Mouse (Mus musculus): Measurements from ENCODE around the gene Edrf1.
"Not testable (repeated sequence)": the region's sequence is repeated elsewhere in the genome, so short reads cannot be mapped to it uniquely, and the experiment has no call there.

Gene Edrf1

DNA sequence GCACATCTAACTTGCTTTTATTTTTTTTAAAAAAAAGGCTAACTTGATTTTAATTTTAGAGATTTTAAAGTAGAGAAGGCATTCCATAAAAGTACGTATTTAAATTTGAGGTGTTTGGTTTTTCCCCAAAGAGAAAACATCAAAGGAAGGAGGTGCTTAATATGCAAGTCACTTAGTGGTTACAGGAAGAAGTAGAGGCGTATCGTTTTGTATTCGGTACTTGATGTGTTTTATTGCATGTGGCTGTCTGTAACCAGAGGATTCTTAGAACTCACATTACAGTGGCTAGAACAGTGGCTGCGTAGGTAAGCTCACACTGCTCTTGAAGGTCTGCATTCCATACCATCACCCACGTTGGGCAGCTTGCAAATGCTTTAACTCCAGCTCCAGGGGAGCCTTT is 8.4 kb downstream of the Edrf1 start:
- DNase-seq (ENCODE audit: low spot score in 2 of 2) = no peak

DNA sequence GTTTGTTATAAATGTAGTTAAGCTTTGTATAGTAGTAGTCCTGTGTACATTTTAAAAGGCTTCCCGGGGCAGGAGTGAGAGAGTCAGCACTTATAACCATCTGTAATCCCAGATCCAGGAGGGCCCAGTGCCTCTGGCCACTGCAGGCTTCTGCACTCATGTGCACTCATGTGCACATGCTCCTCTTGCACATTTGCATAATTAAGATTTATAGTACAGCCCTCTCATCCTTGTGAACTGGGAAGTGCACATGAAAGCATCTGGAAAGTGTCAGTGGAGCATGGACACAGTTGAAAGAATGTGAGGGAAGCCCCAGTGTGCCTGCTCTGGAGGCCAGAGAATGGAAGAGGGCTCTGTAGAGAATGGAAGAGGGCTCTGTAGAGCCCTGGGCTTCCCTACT is 25.1 kb downstream of the Edrf1 start:
- DNase-seq (ENCODE audit: low spot score in 2 of 2) = no peak

DNA sequence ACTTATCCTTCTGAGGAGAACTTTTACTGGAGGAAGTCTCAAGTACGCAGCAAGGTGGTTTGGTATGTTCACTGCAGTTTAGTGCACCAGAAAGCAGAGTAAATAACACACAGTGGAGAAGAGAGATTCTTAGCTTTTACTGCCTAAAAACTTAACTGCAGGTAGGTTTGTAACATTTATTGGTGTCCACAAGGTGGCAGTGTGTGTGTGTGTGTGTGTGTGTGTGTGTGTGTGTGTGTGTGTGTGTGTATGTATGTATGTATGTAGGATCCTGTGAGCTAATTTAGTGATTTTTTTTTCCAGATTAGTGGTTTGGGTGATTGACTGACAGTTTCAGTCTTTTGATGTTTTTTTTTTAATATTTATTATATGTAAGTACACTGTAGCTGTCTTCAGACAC is 31.7 kb downstream of the Edrf1 start:
- DNase-seq (ENCODE audit: low spot score in 2 of 2) = no peak

DNA sequence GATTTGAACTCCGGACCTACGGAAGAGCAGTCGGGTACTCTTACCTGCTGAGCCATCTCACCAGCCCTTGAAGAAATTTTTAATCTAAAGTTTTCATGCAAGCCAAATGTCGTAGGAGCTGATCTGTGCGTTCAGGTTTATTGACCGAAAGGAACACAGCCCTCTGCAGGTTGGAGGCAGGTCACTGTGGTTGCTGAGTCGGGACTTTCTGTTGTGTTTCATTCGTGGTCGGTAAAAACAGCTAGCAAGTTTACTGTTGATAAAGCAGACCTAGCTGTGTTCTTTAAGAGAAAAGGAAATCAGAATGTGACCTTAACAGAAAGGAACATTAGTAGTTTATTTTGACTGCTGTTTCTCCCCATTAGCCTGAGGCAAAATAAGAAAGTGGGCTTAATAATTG is 32.6 kb downstream of the Edrf1 start:
- no peak for DNase-seq (ENCODE audit: low spot score in 2 of 2)

DNA sequence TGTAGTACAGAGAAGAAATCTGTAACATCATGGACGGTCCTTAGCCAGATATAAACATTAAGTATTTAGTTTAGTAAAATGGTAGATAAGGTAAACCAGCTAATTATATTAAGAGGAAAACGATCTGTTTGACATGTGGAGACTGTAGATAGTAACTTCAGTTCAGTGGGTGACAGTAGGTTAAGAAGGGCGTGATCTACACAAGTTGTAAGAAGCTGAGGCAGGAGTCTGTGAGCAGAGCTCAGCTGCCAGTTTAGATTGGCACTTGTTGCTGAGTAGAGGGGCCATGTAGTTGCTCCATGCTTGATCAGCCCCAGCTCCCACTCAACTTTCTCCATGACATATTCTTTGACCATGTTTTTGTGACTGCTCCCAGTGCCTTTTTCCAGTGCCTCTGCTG is 33.5 kb downstream of the Edrf1 start:
- DNase-seq (ENCODE audit: low spot score in 2 of 2) = no peak

DNA sequence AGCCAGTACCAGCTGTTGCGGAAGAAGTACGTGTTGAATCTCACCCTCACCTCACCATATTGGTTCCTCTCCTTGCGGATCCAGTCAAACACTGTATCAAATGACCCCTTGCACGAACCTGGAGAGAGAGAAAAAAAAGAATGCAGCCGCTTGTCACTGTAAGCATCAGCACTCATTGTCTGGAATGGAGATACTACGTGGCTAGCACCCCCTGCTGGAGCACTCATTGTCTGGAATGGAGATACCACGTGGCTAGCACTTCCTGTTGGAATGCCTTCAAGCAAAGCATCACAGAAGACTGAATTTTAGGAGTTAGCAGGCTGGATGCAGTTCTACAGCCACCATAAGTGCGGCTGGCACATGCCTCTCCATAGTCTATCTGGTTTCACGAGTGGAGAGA is 38.7 kb downstream of the Edrf1 start:
- DNase-seq (ENCODE audit: low spot score in 2 of 2) = no peak

DNA sequence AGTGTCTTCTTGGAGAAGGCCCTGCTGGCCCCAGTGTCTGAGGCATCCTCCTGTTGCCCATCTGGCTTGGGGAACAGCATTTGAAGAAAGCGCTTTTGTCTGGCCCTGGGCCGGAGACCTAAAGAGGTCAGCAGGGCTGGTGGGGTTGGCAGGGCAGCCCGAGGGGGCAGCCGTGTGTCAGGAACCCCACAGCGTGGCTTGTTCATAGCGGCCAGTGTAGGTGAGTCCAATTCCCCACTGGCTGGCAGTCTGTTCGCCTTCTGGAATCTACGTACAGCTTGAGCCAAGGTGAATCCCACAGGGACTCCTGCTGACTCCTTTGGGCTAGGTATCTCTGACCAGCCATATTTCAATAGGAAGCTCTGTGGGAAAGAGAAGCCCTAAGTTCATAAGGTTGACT is 41.4 kb downstream of the Edrf1 start:
- no peak for DNase-seq (ENCODE audit: low spot score in 2 of 2)

DNA sequence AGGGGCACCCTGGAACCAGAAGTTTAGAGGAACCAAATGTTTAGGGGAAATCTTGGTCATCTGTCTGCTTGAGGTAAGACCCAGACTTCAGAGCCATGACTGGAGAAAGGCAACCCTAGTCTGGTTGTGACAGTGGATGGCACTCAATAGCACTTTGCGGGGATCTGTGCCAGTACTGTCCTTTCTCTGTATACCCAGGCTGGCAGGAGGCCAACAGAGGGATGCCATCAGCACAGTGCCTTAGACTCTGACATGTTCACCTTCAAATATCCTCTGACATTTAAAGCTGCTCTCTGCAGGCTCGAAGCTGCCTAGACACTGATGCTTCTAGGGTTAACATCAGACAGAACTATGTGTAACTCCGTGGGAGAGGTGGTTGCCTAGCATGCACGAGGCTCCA is 42.1 kb downstream of the Edrf1 start:
- no peak for DNase-seq (ENCODE audit: low spot score in 2 of 2)

DNA sequence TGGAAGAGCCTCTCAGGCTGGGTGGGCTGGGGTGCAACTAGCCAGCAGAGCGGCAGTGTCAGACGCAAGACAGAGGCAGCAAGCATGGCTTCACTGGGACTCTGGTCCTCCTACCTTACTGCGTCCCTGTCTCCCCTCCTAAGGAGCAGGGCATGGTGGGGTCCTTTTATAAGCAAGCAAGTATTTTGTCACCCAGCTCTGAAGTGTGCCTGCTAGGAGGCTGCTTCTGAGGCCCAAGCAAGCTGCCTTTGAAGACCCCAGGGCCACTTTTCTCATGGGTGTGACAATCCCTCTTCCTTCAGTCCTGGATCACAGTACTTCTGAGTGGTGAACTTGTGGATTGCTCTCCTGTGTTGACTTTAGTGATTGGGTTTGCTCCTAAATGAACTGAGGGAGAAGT is 42.6 kb downstream of the Edrf1 start, which contains the start of gene Mmp21:
Mmp21 (minus strand) TSS at position 101 of the 400 bp plus-strand sequence.
- DNase-seq (ENCODE audit: low spot score in 2 of 2) = no peak

DNA sequence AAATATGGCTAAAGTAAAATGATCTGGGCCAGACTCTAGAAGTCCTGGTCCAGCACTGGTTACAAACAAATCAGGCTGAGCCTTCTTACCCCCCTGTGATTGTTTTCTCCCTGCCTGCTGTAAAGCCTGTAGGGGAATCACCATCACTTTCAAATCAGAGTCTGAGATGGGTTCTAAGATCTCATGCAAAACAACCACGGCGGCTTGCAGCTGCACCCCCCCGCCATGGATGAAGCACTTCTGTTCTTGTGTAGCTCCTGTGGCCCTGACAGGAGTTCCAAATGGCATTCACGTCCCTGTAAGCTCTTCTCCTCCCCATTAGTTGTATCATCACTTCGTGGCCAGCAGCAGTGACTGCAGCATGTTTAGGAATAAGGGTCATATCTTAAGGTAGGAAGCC is 46.3 kb downstream of the Edrf1 start:
- DNase-seq (ENCODE audit: low spot score in 2 of 2) = no peak

DNA sequence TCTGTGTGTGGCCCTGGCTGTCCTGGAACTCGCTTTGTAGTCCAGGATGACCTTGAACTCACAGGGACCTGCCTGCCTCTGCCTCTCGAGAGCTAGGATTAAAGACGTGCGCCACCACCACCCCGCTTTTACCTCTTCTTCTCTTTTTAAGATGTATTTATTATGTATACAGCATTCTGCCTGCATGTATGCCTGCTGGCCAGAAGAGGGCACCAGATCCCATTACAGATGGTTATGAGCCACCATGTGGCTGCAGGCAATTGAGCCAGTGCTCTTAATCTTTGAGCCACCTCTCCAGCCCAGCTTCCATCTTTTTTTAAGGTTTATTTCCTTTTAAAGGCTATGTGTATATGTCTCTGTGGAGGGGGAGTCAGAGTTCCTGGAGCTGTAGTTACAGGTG is 46.8 kb downstream of the Edrf1 start:
- DNase-seq (ENCODE audit: low spot score in 2 of 2) = no peak

DNA sequence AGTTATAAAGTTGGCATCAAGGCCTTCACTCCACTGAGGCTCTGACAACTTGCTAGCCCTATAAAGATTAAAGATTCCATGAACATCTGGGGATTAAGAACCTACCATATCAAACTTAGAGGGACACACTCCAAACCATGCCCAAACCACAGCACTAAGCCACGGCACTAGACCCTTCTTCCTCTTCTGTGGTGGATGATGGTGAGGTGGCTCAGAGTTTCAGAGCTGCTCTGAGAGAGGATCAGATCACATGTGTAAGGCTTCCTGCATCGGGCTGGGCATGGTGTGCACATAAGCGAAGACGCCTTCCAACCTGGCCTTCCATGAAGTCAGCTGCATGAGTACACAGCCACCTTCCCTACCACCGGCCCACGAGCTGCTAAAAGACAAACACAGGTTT is 47.4 kb downstream of the Edrf1 start:
- DNase-seq (ENCODE audit: low spot score in 2 of 2) = no peak

DNA sequence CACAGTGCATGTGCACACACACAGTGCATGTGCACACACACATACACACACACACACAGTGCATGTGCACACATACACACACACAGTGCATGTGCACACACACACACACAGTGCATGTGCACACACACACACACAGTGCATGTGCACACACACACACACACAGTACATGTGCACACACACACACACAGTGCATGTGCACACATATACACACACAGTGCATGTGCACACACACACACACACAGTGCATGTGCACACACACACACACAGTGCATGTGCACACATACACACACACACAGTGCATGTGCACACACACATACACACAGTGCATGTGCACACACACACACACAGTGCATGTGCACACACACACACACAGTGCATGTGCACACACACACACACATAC is 48.3 kb downstream of the Edrf1 start:
- not testable (repeated sequence) for DNase-seq (ENCODE audit: low spot score in 2 of 2)

DNA sequence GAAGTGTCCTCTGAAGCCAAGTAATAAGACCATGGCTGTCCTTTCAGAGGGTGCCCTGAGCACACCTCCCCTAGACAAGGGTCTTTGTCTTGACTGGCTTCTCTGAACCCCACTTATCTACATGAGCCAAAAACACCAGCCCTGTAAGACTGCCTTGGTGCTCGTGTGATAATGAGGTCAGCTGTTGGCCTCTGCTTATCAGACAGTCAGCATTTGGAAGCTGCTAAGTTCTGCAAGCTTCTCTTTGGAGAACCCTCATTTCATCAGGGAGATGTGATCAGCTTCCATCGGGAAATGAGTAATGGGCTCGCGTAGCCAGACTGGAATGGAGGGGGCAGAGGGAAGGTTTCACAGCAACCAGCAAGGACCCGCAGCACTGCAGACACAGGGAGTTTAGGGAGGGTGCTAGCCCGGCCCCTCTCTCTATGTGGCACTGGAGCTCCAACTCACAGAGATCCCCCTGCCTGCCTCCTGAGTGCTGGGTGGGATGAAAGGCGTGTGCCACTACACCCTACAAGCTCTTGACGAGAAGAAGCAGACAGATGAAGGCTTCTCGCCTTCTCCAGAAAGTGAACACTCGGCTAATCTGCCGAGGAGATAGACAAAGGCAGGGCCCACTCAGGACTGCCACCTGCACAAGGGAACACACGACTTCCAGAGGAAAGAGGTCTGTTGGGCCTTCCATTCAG is 60.8 kb downstream of the Edrf1 start:
- no peak for DNase-seq (ENCODE audit: low spot score in 2 of 2)

DNA sequence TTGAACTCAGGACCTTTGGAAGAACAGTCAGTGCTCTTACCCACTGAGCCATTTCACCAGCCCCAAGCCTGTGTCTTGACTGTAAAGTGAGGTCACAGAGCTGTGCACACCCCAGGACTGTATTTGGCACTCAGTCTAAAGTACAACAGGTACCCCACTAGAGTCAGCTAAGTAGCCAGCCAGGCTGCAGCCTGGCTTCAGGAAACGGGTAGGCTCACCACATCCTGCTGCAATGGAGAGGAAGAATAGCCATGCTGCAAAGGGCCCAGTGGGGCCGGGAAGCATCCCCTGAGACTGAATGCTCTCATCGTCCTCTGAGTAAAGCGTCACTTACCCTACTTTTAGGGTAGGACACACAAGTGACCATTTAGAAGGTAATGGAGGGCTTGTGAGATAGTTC is 62.5 kb downstream of the Edrf1 start:
- DNase-seq (ENCODE audit: low spot score in 2 of 2) = no peak

DNA sequence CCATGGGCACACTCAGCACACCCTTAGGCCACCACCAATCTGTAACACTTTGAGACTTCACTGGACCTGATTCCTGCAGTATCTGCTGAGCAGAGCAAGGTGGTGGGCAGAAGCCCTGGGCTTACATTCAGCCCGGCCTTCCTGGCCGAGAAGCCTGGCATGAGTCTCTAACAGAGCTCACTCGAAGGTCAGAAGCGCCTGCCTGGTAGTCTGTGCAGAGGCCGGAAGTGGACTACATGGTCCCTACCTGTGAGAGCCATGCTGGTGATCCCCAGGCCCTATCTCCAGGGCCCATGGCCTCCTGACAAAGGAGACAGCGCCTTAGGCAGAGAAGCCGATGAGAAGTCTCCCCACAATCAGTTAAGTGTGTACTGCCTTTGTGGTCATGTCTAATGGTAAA is 64.0 kb downstream of the Edrf1 start:
- DNase-seq (ENCODE audit: low spot score in 2 of 2) = no peak

DNA sequence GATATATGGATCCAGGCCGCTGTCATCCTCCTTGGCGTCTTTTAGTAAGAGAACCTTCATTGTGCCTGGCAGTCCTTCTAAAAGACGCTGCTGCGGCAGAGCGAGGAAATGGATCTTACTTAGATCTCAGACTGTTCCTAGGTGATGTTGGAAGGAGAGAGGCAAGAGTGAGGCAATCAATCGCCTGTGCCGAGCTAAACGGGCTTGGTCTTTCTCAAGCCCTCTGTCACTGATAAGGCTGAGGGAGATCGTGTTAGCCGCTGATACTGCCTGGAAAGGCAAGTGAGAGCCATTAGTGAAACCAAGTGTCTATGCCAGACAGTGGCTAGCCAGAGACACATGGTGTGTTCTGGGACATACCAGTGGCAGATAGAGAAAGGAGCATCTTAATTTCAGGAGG is 65.0 kb downstream of the Edrf1 start:
- no peak for DNase-seq (ENCODE audit: low spot score in 2 of 2)

DNA sequence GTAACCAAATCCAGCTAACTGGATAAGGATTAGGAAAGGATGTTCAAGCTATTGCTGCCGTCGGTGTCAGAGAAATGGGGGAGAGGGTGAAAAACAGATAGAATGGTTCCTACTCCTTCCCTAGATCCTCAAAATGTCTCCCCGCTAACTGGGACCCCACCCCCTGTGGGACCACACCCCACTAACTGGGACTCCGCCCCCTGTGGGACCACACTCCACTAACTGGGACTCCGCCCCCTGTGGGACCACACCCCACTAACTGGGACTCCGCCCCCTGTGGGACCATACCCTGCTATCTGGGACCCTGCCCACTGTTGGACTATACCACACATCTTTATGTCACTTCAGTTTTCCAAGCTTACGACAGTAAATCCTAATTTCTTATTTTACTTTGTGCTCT is 66.6 kb downstream of the Edrf1 start:
- no peak for DNase-seq (ENCODE audit: low spot score in 2 of 2)

DNA sequence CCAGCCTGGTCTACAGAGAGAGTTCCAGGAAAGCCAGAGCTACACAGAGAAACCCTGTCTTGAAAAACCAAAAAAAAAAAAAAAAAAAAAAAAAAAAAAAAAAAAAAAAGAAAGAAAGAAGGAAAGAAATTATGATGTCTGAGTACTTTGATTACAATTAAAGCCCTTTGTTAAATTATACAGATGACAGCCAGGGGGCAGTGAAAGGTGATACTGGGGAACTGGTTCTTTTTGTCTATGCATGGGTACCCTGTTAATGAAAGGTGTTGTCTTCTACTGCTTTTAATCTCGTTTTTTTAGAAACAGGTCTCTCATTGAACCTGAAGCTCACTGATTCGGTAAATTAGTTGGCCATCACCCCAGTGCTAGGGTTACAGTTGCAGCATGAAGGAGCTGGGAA is 70.0 kb downstream of the Edrf1 start:
- no peak for DNase-seq (ENCODE audit: low spot score in 2 of 2)

DNA sequence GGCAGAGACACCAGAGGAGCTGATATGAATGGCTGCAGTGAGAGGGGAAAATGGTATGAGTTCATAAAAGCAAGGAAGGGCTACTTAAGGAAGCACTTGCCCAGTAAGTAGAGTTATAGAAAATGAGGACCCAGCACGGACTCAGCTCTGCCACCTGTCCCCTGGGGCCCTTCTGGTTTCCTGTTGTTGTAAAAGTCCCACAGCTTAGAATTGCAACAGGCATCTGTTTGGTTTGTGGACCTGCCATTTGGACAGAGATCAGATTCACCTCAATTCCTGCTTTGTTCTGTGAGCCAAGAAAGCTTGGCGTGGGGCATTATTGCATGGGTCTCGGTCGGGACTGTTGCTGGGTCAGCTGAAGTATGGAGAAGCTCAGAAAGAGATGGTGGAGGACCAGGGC is 78.0 kb downstream of the Edrf1 start:
- no peak for DNase-seq (ENCODE audit: low spot score in 2 of 2)

DNA sequence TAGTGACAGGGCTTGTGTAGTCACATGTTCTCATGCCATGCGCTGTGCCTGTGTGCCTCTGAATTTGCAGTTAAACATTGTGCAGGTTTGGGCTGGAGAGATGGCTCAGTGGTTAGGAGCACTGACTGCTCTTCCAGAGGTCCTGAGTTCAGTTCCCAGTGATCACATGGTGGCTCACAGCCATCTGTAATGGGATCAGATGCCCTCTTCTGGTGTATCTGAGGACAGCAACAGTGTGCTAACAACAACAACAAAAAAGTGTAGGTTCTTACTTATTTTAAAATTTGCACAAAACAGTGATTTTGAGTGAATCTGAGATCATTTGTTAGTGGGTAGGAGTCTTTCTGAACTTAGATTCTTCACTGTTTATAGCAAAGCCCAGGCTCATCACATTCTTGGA is 81.2 kb downstream of the Edrf1 start:
- DNase-seq (ENCODE audit: low spot score in 2 of 2) = no peak

DNA sequence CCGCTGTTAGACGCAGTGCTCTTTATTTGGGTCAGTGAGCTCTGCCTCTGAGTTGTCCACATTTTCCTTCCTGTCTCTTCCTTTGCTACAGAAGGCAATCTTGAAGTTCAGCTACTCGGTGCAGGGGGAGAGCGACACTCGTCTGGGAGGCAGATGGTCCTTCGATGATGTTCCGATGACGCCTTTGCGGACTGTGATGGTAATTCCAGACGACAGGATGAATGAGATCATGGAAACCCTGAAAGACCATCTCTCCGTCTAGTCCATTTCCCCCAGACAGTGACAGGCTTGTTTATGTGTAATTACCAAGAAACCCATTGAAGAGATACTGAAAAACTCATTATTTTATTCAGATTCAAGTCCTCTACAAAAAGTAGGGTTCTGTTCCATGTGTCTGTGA is 83.3 kb downstream of the Edrf1 start:
- DNase-seq (ENCODE audit: low spot score in 2 of 2) = no peak

All from frontal cortex, postnatal 36 days (tissue).